Mouse (Mus musculus) intestine, embryonic 16.5 days (tissue): ENCODE data around the gene Crebzf. TPM values are rescaled to one million over a fixed set of nuclear protein-coding genes. Genes with fewer than 3 reads are reported as not detected.

Source experiments
- ATAC-seq: fragments of 200-750 bp; cut with Nextera tagmentation; 2 replicates; pipeline ENCODE4 v1.8.0; 2017; ENCODE audit warnings: moderate TSS enrichment, moderate library complexity
- H3K27ac ChIP-seq: fragments of 300-500 bp; sonication (generic); 2 replicates; pipeline ENCODE4 v1.5.1; 2014; ENCODE audit warnings: mild to moderate bottlenecking, low read length
- H3K27me3 ChIP-seq: fragments of 300-500 bp; sonication (generic); replicated peaks from 2 replicates; pipeline ENCODE4 v1.6.1; 2014; ENCODE audit warnings: low read length, control low read depth, mixed read lengths; ENCODE audit not compliant: control insufficient read depth, insufficient read depth
- H3K36me3 ChIP-seq: fragments of 300-500 bp; sonication (generic); 2 replicates; pipeline ENCODE4 v1.6.1; 2014; ENCODE audit warnings: low read length, control low read depth; ENCODE audit not compliant: control insufficient read depth, insufficient read depth
- H3K4me1 ChIP-seq: fragments of 300-500 bp; sonication (generic); 2 replicates; pipeline ENCODE4 v1.6.1; 2014; ENCODE audit warnings: low read length, control low read depth, mixed read lengths; ENCODE audit not compliant: control insufficient read depth, insufficient read depth
- H3K4me2 ChIP-seq: fragments of 300-500 bp; sonication (generic); 2 replicates; pipeline ENCODE4 v1.6.1; 2014; ENCODE audit warnings: low read depth, low read length, control low read depth
- H3K4me3 ChIP-seq: fragments of 300-500 bp; sonication (generic); 2 replicates; pipeline ENCODE4 v1.5.1; 2014; ENCODE audit warnings: mild to moderate bottlenecking, low read length
- H3K9ac ChIP-seq: fragments of 300-500 bp; sonication (generic); 2 replicates; pipeline ENCODE4 v1.6.1; 2014; ENCODE audit warnings: low read depth, low read length
- H3K9me3 ChIP-seq: fragments of 300-500 bp; sonication (generic); 2 replicates; pipeline ENCODE4 v1.6.1; 2016; ENCODE audit warnings: low read length, control low read depth; ENCODE audit not compliant: control insufficient read depth
- WGBS: fragments of 180-500 bp; shearing (Covaris S2); extraction: QIAGEN DNeasy Blood & Tissue Kit; methylation state at CpG from one replicate; pipeline ENCODE4 v1.1.7; 2014; 5-methylcytosine and 5-hydroxymethylcytosine counted together
- polyA plus RNA-seq: library from polyadenylated mRNA; unstranded; fragments of >200 nt; fragmentation: Nextera tagmentation; extraction: Ambion mirVana; gene quantifications from 2 replicates; pipeline ENCODE4 v1.2.1, GENCODE M21; 2015

Crebzf gene
- 11.5 and 11.7 TPM in 2 replicates for polyA plus RNA-seq

GRCm38 (mm10) chr7:90442518-90443080, at the start of gene Crebzf:
Gene Crebzf (plus strand): TSS chr7:90442729.
- Histone ChIP-seq H3K27ac (peak within 1 kb of the TSS; percentile 99), H3K4me1 (no peaks in the 10 kb centered on the region; the same call in 1 of the 2 replicates), H3K4me2 (peak within 1 kb of the TSS; percentile 90), H3K4me3 (peak within 1 kb of the TSS; percentile 99), H3K27me3 (no peaks in the 10 kb centered on the region), H3K9me3 (no peaks in the 10 kb centered on the region), H3K36me3 (no peaks in the 10 kb centered on the region), H3K9ac (peak within 1 kb of the TSS; percentile 100)
- under 1% methylated on average over 54 of the region's 54 CpGs for WGBS
- peak; percentile 96 for ATAC-seq

GRCm38 (mm10) chr7:90395073-90395472, 47.5 kb upstream of the Crebzf start:
- Histone ChIP-seq H3K9ac (no peak overlapping the region), H3K36me3 (no peaks in the 10 kb centered on the region), H3K4me2 (no peak overlapping the region), H3K27ac (no peak overlapping the region), H3K4me1 (no peaks in the 10 kb centered on the region), H3K27me3 (no peaks in the 10 kb centered on the region), H3K4me3 (no peak overlapping the region), H3K9me3 (no peaks in the 10 kb centered on the region)
- 37% methylated on average over 4 of the region's 4 CpGs for WGBS
- no peak for ATAC-seq

- H3K36me3 ChIP-seq = no peaks in the 10 kb centered on the region
- WGBS = 46% methylated on average over 5 of the region's 5 CpGs
- H3K4me3 ChIP-seq = no peak overlapping the region
- no peak overlapping the region for H3K9ac ChIP-seq
- no peak overlapping the region for H3K4me2 ChIP-seq
- H3K27me3 ChIP-seq = no peaks in the 10 kb centered on the region
- H3K9me3 ChIP-seq = no peaks in the 10 kb centered on the region
- H3K27ac ChIP-seq = no peak overlapping the region
- no peaks in the 10 kb centered on the region for H3K4me1 ChIP-seq
- no peak for ATAC-seq
Observed at GRCm38 (mm10) chr7:90395928-90396327, 46.6 kb upstream of the Crebzf start.

- no peak for ATAC-seq
- Histone ChIP-seq H3K9me3 (no peaks in the 10 kb centered on the region), H3K27ac (no peak overlapping the region), H3K4me1 (no peaks in the 10 kb centered on the region), H3K4me2 (no peak overlapping the region), H3K4me3 (no peak overlapping the region), H3K9ac (no peak overlapping the region), H3K36me3 (no peaks in the 10 kb centered on the region), H3K27me3 (no peaks in the 10 kb centered on the region)
- 43% methylated on average over 3 of the region's 3 CpGs for WGBS
Observed at GRCm38 (mm10) chr7:90409934-90410333, 32.6 kb upstream of the Crebzf start.

- Histone ChIP-seq H3K4me2 (peak within 1 kb of the TSS; percentile 79), H3K27me3 (no peaks in the 10 kb centered on the region), H3K36me3 (no peaks in the 10 kb centered on the region), H3K4me3 (peak within 1 kb of the TSS; percentile 49), H3K9ac (peak within 1 kb of the TSS; percentile 54), H3K9me3 (no peaks in the 10 kb centered on the region), H3K4me1 (peaks cover 9% of the 10 kb centered on the region), H3K27ac (no peak within 1 kb of the TSS)
- ATAC-seq = peak; percentile 100
- WGBS = 15% methylated on average over 29 of the region's 29 CpGs
Observed at GRCm38 (mm10) chr7:90426020-90427001, 16.2 kb upstream of the Crebzf start, which contains the start of gene Ccdc89. Gene Ccdc89 (plus strand): TSS chr7:90426577.

GRCm38 (mm10) chr7:90427006-90427405, 15.5 kb upstream of the Crebzf start:
- H3K27ac ChIP-seq = no peak overlapping the region
- H3K27me3 ChIP-seq = no peaks in the 10 kb centered on the region
- peak overlapping the region; percentile 54 for H3K9ac ChIP-seq
- 52% methylated on average over 9 of the region's 9 CpGs for WGBS
- H3K4me1 ChIP-seq = peaks cover 9% of the 10 kb centered on the region
- peak overlapping the region; percentile 49 for H3K4me3 ChIP-seq
- ATAC-seq = no peak
- H3K9me3 ChIP-seq = no peaks in the 10 kb centered on the region
- no peaks in the 10 kb centered on the region for H3K36me3 ChIP-seq
- H3K4me2 ChIP-seq = peak overlapping the region; percentile 79

GRCm38 (mm10) chr7:90432221-90432620, 10.3 kb upstream of the Crebzf start:
- Histone ChIP-seq H3K27me3 (no peaks in the 10 kb centered on the region), H3K9me3 (no peaks in the 10 kb centered on the region), H3K9ac (no peak overlapping the region), H3K4me3 (no peak overlapping the region), H3K27ac (no peak overlapping the region), H3K4me1 (no peaks in the 10 kb centered on the region), H3K4me2 (no peak overlapping the region), H3K36me3 (no peaks in the 10 kb centered on the region)
- no peak for ATAC-seq

- H3K4me2 ChIP-seq = no peak overlapping the region
- no peaks in the 10 kb centered on the region for H3K9me3 ChIP-seq
- H3K36me3 ChIP-seq = no peaks in the 10 kb centered on the region
- WGBS = 79% methylated on average over 4 of the region's 4 CpGs
- H3K4me3 ChIP-seq = no peak overlapping the region
- no peak overlapping the region for H3K9ac ChIP-seq
- H3K27ac ChIP-seq = no peak overlapping the region
- ATAC-seq = no peak
- H3K27me3 ChIP-seq = no peaks in the 10 kb centered on the region
- no peaks in the 10 kb centered on the region for H3K4me1 ChIP-seq
Observed at GRCm38 (mm10) chr7:90440044-90440443, 2.5 kb upstream of the Crebzf start.

- ATAC-seq = peak; percentile 15
- WGBS = 15% methylated on average over 4 of the region's 4 CpGs
- H3K27me3 ChIP-seq = no peaks in the 10 kb centered on the region
- no peaks in the 10 kb centered on the region for H3K36me3 ChIP-seq
- H3K9ac ChIP-seq = peak overlapping the region; percentile 62
- H3K9me3 ChIP-seq = no peaks in the 10 kb centered on the region
- peak overlapping the region; percentile 41 for H3K27ac ChIP-seq
- no peaks in the 10 kb centered on the region; the same call in 1 of the 2 replicates for H3K4me1 ChIP-seq
- peak overlapping the region; percentile 99 for H3K4me3 ChIP-seq
- H3K4me2 ChIP-seq = peak overlapping the region; percentile 59
Observed at GRCm38 (mm10) chr7:90442070-90442469, 459 bp upstream of the Crebzf start.
